Mouse (Mus musculus): ENCODE data around the gene Txnip.

GRCm38 (mm10) chr3:96577566-96577965 is 19.8 kb downstream of the Txnip start:
- TF ChIP-seq POLR2A (IDR thresholded peaks at IDR 0.05; ENCODE audit: insufficient read depth, low read depth, low read length): no peak
- TF ChIP-seq EP300 (IDR thresholded peaks at IDR 0.05; ENCODE audit: insufficient read depth, low read depth, low read length): no peak
- no peak for TF ChIP-seq CTCF (IDR thresholded peaks at IDR 0.05)
